Comparison of ENCODE assay signal across 10 mouse cellular contexts in genomic region chr10:77926140-77926539, GRCm38 (mm10). TPM values are rescaled to one million over a fixed set of nuclear protein-coding genes. Genes with fewer than 3 reads are reported as not detected.
DNase-seq lines count a peak whose midpoint lies in the region.
"Had no signal": no experiment of that assay in that cellular context is flagged by ENCODE, and none has a peak within 500 bp of the region (broad histone marks: within the 10 kb centered on the region; RNA-seq: fewer than 3 reads in every experiment).

No protein-coding gene starts in this region.

- no peaks in the 10 kb centered on the region for H3K27me3 ChIP-seq in embryonic facial prominence, embryonic 10.5 days (replicated peaks; ENCODE audit: low read depth, poor library complexity, severe bottlenecking)
- H3K27me3 ChIP-seq: embryonic facial prominence, embryonic 13.5 days; limb, embryonic 13.5 days had no signal

- no peak overlapping the region for H3K4me3 ChIP-seq in embryonic facial prominence, embryonic 10.5 days
- H3K4me3 ChIP-seq: embryonic facial prominence, embryonic 13.5 days; limb, embryonic 13.5 days had no signal

- H3K9me3 ChIP-seq in embryonic facial prominence, embryonic 10.5 days, result no peaks in the 10 kb centered on the region
- H3K9me3 ChIP-seq: embryonic facial prominence, embryonic 13.5 days; limb, embryonic 13.5 days had no signal

- intact Hi-C loops in heart, postnatal 25 days (cut with DNase I), result no loop called here

- H3K27ac ChIP-seq in embryonic facial prominence, embryonic 10.5 days (replicated peaks), result no peak overlapping the region
- H3K27ac ChIP-seq: embryonic facial prominence, embryonic 13.5 days; limb, embryonic 13.5 days had no signal

- no peaks in the 10 kb centered on the region for H3K36me3 ChIP-seq in embryonic facial prominence, embryonic 10.5 days (replicated peaks)
- H3K36me3 ChIP-seq: embryonic facial prominence, embryonic 13.5 days; limb, embryonic 13.5 days had no signal

- no peaks in the 10 kb centered on the region for H3K4me1 ChIP-seq in embryonic facial prominence, embryonic 10.5 days
- H3K4me1 ChIP-seq: embryonic facial prominence, embryonic 13.5 days; limb, embryonic 13.5 days had no signal

- 46% methylated on average over 7 of the region's 7 CpGs for WGBS in embryonic facial prominence, embryonic 10.5 days

- DNase-seq in heart, adult 8-10 months (ENCODE audit: low spot score), result peak; percentile 36
- no peak for DNase-seq in heart, postnatal 25 days (ENCODE audit: low spot score)
- peak; percentile 34 to 54 for DNase-seq in CD8-positive naive resting alpha-beta T cell, adult 2 months (ENCODE audit: low read depth in 2 of 2, low spot score in 2 of 2)
- peak; percentile 79 for DNase-seq in adrenal gland, postnatal 10 days
- peak; percentile 60 for DNase-seq in embryonic facial prominence, embryonic 10.5 days (ENCODE audit: low spot score)
- peak; percentile 39 for DNase-seq in layer of hippocampus, adult 9-11 months
- DNase-seq in mesoderm, embryonic 11.5 days (ENCODE audit: low read depth, low spot score), result peak; percentile 48
- peak; percentile 66 for DNase-seq in thymus, postnatal 25 days

RNA-seq across cellular contexts. Expression of gene Lrrc3, which starts 23.8 kb away (rescaled TPM):
- total RNA-seq in heart, adult 8-10 months (2022), result 1 to 10 TPM in 2 of 4 experiments, under 1 TPM in 2; 0.63 to 1.2 (median 0.92) TPM
- under 1 TPM; 0.65 to 0.73 TPM for total RNA-seq in heart, postnatal 25 days (2021)
- 10 to 100 TPM; 12.1 to 16.7 TPM for total RNA-seq in adrenal gland, postnatal 10 days (2021)
- 2.2 and 2.3 TPM in 2 replicates for polyA plus RNA-seq in embryonic facial prominence, embryonic 10.5 days (2016; fragmentation: Nextera tagmentation; extraction: Ambion mirVana)

RNA-seq across cellular contexts. Expression of gene Trpm2, which starts 44.2 kb away (rescaled TPM):
- total RNA-seq in heart, adult 8-10 months (2022), result 1 to 10 TPM in 1 of 4 experiments, under 1 TPM in 3; 0.44 to 1.8 (median 0.61) TPM
- total RNA-seq in heart, postnatal 25 days (2021), result under 1 TPM; 0.55 to 0.56 TPM
- 1 to 10 TPM; 2.3 to 2.8 TPM for total RNA-seq in adrenal gland, postnatal 10 days (2021)
- 0.54 and 0.85 TPM in 2 replicates for polyA plus RNA-seq in embryonic facial prominence, embryonic 10.5 days (2016; fragmentation: Nextera tagmentation; extraction: Ambion mirVana)

RNA-seq across cellular contexts. Expression of gene 1810043G02Rik, which starts 52.2 kb away (rescaled TPM):
- total RNA-seq in heart, adult 8-10 months (2022), result 10 to 100 TPM; 10.7 to 13.5 (median 12.2) TPM
- 10 to 100 TPM in 1 of 2 experiments, 1 to 10 TPM in 1; 9.7 to 11.1 TPM for total RNA-seq in heart, postnatal 25 days (2021)
- 10 to 100 TPM; 15.7 to 21.4 TPM for total RNA-seq in adrenal gland, postnatal 10 days (2021)
- polyA plus RNA-seq in embryonic facial prominence, embryonic 10.5 days (2016; fragmentation: Nextera tagmentation; extraction: Ambion mirVana), result 31.0 and 33.7 TPM in 2 replicates

Comparison
In these comparisons a context has a peak if more than half of its experiments do, and no peak if none do; other contexts are left out.
1. RNA of gene Lrrc3, which starts 23.8 kb away (total RNA-seq): 12.1 to 16.7 TPM in adrenal gland, postnatal 10 days; 0.63 to 1.2 TPM in heart, adult 8-10 months and 0.65 to 0.73 TPM in heart, postnatal 25 days; every median in the first group is over 4 times any median in the second.